Mouse (Mus musculus) embryonic facial prominence, embryonic 15.5 days (tissue): ENCODE results near the gene Ccl9. TPM values are rescaled to one million over a fixed set of nuclear protein-coding genes. Genes with fewer than 3 reads are reported as not detected.

Experiments
- ATAC-seq: fragments of 200-750 bp; cut with Nextera tagmentation; 2 replicates; pipeline ENCODE4 v1.8.0; 2017; ENCODE audit warnings: low read depth, moderate TSS enrichment; ENCODE audit not compliant: insufficient number of reproducible peaks, low FRiP score, low TSS enrichment
- H3K27ac ChIP-seq: fragments of 300-500 bp; sonication (generic); replicated peaks from 2 replicates; pipeline ENCODE4 v1.5.1; 2015; ENCODE audit warnings: mild to moderate bottlenecking, inconsistent platforms
- H3K27me3 ChIP-seq: fragments of 300-500 bp; sonication (generic); 2 replicates; pipeline ENCODE4 v1.6.1; 2015; ENCODE audit warnings: inconsistent platforms
- H3K36me3 ChIP-seq: fragments of 300-500 bp; sonication (generic); 2 replicates; pipeline ENCODE4 v1.6.1; 2015; ENCODE audit warnings: mild to moderate bottlenecking, inconsistent platforms
- H3K4me1 ChIP-seq: fragments of 300-500 bp; sonication (generic); 2 replicates; pipeline ENCODE4 v1.6.1; 2015; ENCODE audit warnings: inconsistent platforms
- H3K4me2 ChIP-seq: fragments of 300-500 bp; sonication (generic); replicated peaks from 2 replicates; pipeline ENCODE4 v1.6.1; 2015; ENCODE audit warnings: mild to moderate bottlenecking, inconsistent platforms
- H3K4me3 ChIP-seq: fragments of 300-500 bp; sonication (generic); replicated peaks from 2 replicates; pipeline ENCODE4 v1.5.1; 2015; ENCODE audit warnings: mild to moderate bottlenecking, inconsistent platforms
- H3K9ac ChIP-seq: fragments of 300-500 bp; sonication (generic); 2 replicates; pipeline ENCODE4 v1.6.1; 2015; ENCODE audit warnings: inconsistent platforms
- H3K9me3 ChIP-seq: fragments of 300-500 bp; sonication (generic); replicated peaks from 2 replicates; pipeline ENCODE4 v1.6.1; 2016; ENCODE audit warnings: inconsistent platforms
- WGBS: fragments of 180-500 bp; shearing (Covaris S2); methylation state at CpG from one replicate; pipeline ENCODE4 v1.1.7; 2015; 5-methylcytosine and 5-hydroxymethylcytosine counted together
- polyA plus RNA-seq: library from polyadenylated mRNA; unstranded; fragments of >200 nt; fragmentation: Nextera tagmentation; extraction: Ambion mirVana; gene quantifications from 2 replicates; pipeline ENCODE4 v1.2.1, GENCODE M21; 2015

Gene Ccl9
- 7.6 and 8.5 TPM in 2 replicates for polyA plus RNA-seq

DNA sequence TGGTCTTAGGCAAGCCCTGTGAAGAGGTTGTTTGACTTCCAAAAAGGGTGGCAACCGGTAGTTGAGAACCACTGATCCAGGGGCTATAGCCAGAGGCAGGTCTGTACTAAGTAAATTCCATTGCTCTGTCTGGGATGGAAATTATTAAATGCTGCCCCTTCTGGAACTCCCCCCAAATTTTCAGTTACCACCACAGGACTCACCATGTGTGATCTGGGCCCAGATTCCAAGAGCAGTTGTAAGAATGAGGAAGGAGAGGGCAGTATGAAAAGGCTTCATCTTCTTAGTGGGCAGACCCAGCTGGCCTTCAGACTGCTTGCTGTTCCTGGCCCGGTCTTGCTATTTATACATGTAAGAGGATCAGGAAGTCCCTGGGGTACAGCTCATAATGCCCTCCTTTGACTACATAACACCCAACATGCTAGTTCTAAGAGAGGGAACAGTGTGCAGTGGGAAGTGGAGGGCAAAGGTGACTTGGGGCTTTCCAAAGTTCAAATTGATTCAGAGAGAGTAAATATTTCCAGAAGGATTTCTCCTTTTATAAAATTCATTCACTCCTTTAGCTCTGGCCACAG, at the start of gene Ccl9:
Gene Ccl9 (minus strand): TSS at position 451 of the 575 bp plus-strand sequence.
- no peaks in the 10 kb centered on the region for H3K27me3 ChIP-seq
- H3K4me3 ChIP-seq: no peak within 1 kb of the TSS
- H3K27ac ChIP-seq: no peak within 1 kb of the TSS
- ATAC-seq: no peak
- no peaks in the 10 kb centered on the region for H3K36me3 ChIP-seq
- WGBS: 31% methylated on average over 2 of the region's 2 CpGs
- no peak within 1 kb of the TSS for H3K9ac ChIP-seq
- H3K4me1 ChIP-seq: no peaks in the 10 kb centered on the region
- no peaks in the 10 kb centered on the region for H3K9me3 ChIP-seq
- no peak within 1 kb of the TSS for H3K4me2 ChIP-seq

GRCm38 (mm10) chr11:83623586-83623985, 45.1 kb upstream of the Ccl9 start:
- no peak overlapping the region for H3K27ac ChIP-seq
- no peak for ATAC-seq

GRCm38 (mm10) chr11:83619037-83619436, 40.6 kb upstream of the Ccl9 start:
- 95% methylated on average over 1 of the region's 1 CpGs for WGBS
- Histone ChIP-seq H3K36me3 (no peaks in the 10 kb centered on the region), H3K4me1 (no peaks in the 10 kb centered on the region), H3K9me3 (no peaks in the 10 kb centered on the region), H3K27me3 (no peaks in the 10 kb centered on the region), H3K4me2 (no peak overlapping the region), H3K4me3 (no peak overlapping the region), H3K27ac (no peak overlapping the region), H3K9ac (no peak overlapping the region)
- ATAC-seq: no peak

More at GRCm38 (mm10) chr11:83623586-83623985, 45.1 kb upstream of the Ccl9 start:
- H3K36me3 ChIP-seq: no peaks in the 10 kb centered on the region
- H3K4me2 ChIP-seq: no peak overlapping the region
- no peak overlapping the region for H3K4me3 ChIP-seq
- no peaks in the 10 kb centered on the region for H3K27me3 ChIP-seq
- WGBS: 81% methylated on average over 3 of the region's 3 CpGs
- no peaks in the 10 kb centered on the region for H3K4me1 ChIP-seq
- H3K9ac ChIP-seq: no peak overlapping the region
- no peaks in the 10 kb centered on the region for H3K9me3 ChIP-seq

DNA sequence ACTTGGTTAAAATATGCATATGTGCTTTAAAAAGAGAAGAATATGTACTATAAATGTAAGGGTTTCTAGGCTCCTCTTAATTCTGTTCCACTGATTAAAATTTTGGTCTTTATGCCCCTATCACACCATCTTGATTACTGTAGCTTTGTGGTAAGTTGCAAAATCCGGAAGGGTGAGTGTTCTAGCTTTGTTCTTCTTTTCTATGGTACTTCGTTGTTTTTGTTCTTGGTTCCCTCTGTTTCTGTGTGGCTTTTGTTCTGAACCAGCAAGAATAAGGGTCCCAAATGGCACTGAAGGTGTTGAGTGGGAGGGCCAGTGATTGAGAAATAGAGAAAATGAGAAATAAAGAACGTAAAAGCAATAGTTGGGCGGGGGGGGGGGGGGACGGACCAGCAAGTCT, 39.8 kb upstream of the Ccl9 start:
- Histone ChIP-seq H3K4me1 (no peaks in the 10 kb centered on the region), H3K4me2 (no peak overlapping the region), H3K9ac (no peak overlapping the region), H3K36me3 (no peaks in the 10 kb centered on the region), H3K4me3 (no peak overlapping the region), H3K27me3 (no peaks in the 10 kb centered on the region), H3K27ac (no peak overlapping the region), H3K9me3 (no peaks in the 10 kb centered on the region)
- 63% methylated on average over 5 of the region's 5 CpGs for WGBS
- no peak for ATAC-seq

GRCm38 (mm10) chr11:83616586-83616985, 38.1 kb upstream of the Ccl9 start:
- Histone ChIP-seq H3K4me1 (no peaks in the 10 kb centered on the region), H3K36me3 (no peaks in the 10 kb centered on the region), H3K27ac (no peak overlapping the region), H3K9ac (no peak overlapping the region), H3K9me3 (no peaks in the 10 kb centered on the region), H3K4me3 (no peak overlapping the region), H3K27me3 (no peaks in the 10 kb centered on the region), H3K4me2 (no peak overlapping the region)
- no peak for ATAC-seq
- 85% methylated on average over 1 of the region's 1 CpGs for WGBS

DNA sequence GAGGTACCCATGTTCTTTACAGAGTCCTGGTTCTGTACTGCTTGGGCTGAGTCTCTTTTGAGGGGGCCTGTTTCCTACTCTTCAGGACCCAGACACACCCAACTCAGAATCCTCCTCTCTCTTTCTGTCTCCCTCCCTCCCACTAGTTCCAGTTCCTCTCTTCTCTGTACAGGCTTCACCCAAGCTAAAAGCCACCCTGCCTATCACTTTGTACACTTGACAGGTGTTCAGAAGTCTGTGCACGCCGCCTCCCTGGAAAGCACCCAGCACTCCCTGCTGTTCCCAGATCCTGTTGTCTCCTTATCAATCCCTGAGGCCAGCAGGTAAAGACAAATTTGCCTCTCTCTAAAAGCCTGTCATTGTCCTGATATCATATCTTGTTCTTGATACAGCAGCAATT, 32.5 kb upstream of the Ccl9 start:
- no peak overlapping the region for H3K4me3 ChIP-seq
- H3K4me1 ChIP-seq: no peaks in the 10 kb centered on the region
- no peak overlapping the region for H3K4me2 ChIP-seq
- H3K36me3 ChIP-seq: no peaks in the 10 kb centered on the region
- no peak for ATAC-seq
- 64% methylated on average over 2 of the region's 2 CpGs for WGBS
- no peak overlapping the region for H3K27ac ChIP-seq
- H3K27me3 ChIP-seq: no peaks in the 10 kb centered on the region
- no peaks in the 10 kb centered on the region for H3K9me3 ChIP-seq
- H3K9ac ChIP-seq: no peak overlapping the region

DNA sequence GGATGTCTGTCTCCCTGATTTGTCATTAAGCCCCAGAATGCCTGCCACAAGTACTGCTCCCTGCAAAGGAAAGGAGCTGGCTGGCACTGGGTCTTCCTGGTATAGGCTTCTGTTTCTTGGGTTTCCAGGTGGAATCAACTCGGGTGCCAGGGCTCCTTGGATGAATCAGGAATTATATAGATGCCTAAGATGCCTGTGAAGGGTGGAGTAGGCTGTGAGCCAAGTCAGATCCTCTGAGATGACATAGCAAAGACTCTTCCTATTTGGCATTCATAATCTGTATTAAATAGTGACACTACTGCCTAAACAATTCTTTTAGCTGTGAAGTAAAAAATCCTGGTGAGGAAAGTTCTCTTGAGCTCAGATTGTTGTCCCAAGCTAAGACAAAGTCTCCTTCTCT, 28.0 kb upstream of the Ccl9 start:
- ATAC-seq: no peak
- H3K9ac ChIP-seq: no peak overlapping the region
- H3K27ac ChIP-seq: no peak overlapping the region
- no peaks in the 10 kb centered on the region for H3K27me3 ChIP-seq
- H3K4me1 ChIP-seq: no peaks in the 10 kb centered on the region
- no peaks in the 10 kb centered on the region for H3K36me3 ChIP-seq
- no peak overlapping the region for H3K4me2 ChIP-seq
- 52% methylated on average over 1 of the region's 1 CpGs for WGBS
- H3K4me3 ChIP-seq: no peak overlapping the region
- H3K9me3 ChIP-seq: no peaks in the 10 kb centered on the region

GRCm38 (mm10) chr11:83605535-83605934, 27.1 kb upstream of the Ccl9 start:
- H3K36me3 ChIP-seq: no peaks in the 10 kb centered on the region
- H3K4me2 ChIP-seq: no peak overlapping the region
- no peak overlapping the region for H3K27ac ChIP-seq
- no peak for ATAC-seq
- no peaks in the 10 kb centered on the region for H3K4me1 ChIP-seq
- H3K9me3 ChIP-seq: no peaks in the 10 kb centered on the region
- H3K9ac ChIP-seq: no peak overlapping the region
- WGBS: 89% methylated on average over 3 of the region's 3 CpGs
- no peak overlapping the region for H3K4me3 ChIP-seq
- H3K27me3 ChIP-seq: no peaks in the 10 kb centered on the region

GRCm38 (mm10) chr11:83604698-83605097, 26.3 kb upstream of the Ccl9 start:
- WGBS: 86% methylated on average over 4 of the region's 4 CpGs
- no peak for ATAC-seq

DNA sequence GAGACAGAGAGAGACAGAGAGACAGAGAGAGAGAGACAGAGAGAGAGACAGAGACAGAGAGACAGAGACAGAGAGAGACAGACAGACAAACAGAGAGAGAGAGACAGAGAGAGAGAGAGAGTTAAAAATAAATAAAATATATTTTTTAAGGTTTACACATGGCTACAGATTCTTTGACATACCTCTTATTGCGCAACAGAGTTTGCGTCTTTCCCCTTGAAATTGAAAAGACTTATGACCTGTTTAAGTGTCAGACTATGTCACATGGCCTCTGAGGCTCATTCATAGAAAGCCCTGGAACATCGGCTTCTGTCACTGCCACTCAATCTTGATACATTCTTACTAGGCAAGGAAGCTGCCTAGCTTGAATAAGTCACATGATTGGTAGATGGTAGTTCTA, 25.0 kb upstream of the Ccl9 start:
- no peak overlapping the region for H3K9ac ChIP-seq
- H3K4me1 ChIP-seq: no peaks in the 10 kb centered on the region
- H3K4me3 ChIP-seq: no peak overlapping the region
- ATAC-seq: no peak
- H3K27ac ChIP-seq: no peak overlapping the region
- H3K36me3 ChIP-seq: no peaks in the 10 kb centered on the region
- H3K27me3 ChIP-seq: no peaks in the 10 kb centered on the region
- no peaks in the 10 kb centered on the region for H3K9me3 ChIP-seq
- H3K4me2 ChIP-seq: no peak overlapping the region
- 82% methylated on average over 3 of the region's 3 CpGs for WGBS

More at GRCm38 (mm10) chr11:83604698-83605097, 26.3 kb upstream of the Ccl9 start:
- H3K9ac ChIP-seq: no peak overlapping the region
- no peak overlapping the region for H3K4me3 ChIP-seq
- no peaks in the 10 kb centered on the region for H3K9me3 ChIP-seq
- no peaks in the 10 kb centered on the region for H3K36me3 ChIP-seq
- H3K4me1 ChIP-seq: no peaks in the 10 kb centered on the region
- no peak overlapping the region for H3K27ac ChIP-seq
- no peaks in the 10 kb centered on the region for H3K27me3 ChIP-seq
- no peak overlapping the region for H3K4me2 ChIP-seq

DNA sequence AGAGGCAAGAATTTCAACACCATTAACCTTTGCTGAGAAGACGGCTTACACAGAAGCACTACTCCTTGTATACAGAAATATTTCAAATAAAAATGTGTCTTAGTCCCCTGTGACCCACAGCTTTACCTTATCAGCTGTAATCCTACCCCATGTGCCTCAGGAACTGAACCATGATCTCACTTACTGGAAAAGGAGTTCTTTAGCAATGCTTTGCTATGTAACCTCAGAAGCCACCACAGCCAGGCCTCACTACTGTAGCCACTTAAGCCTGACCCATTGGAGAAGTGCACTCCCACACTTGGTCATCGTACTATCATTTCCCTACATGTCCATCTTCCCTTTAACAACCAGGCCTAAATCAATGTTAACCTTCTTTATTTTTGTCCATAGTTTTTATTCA, 22.1 kb upstream of the Ccl9 start:
- no peaks in the 10 kb centered on the region for H3K27me3 ChIP-seq
- no peak overlapping the region for H3K4me3 ChIP-seq
- H3K9ac ChIP-seq: no peak overlapping the region
- H3K4me1 ChIP-seq: no peaks in the 10 kb centered on the region
- H3K4me2 ChIP-seq: no peak overlapping the region
- no peaks in the 10 kb centered on the region for H3K36me3 ChIP-seq
- no peaks in the 10 kb centered on the region for H3K9me3 ChIP-seq
- WGBS: 86% methylated on average over 2 of the region's 2 CpGs
- H3K27ac ChIP-seq: no peak overlapping the region
- no peak for ATAC-seq

DNA sequence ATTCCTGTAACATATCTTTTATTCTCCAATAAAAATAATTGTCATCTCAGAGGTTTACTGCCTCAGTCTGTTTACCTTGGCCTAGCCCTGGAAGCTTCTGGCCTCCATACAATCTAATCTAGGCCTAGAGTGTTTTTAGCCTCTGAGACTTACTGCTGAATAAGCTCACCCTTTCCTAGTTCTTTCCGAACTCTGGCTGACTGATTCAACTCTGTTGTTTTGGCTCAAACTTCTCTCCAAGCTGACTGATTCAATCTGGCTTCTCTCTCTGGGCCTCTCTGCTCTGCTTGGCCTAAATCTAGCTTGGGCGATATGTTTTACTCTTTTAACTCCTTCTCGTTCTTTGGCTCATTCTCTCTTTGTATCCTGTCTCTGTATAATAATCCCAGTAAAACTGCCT, 20.6 kb upstream of the Ccl9 start:
- H3K4me2 ChIP-seq: no peak overlapping the region
- no peaks in the 10 kb centered on the region for H3K36me3 ChIP-seq
- H3K27me3 ChIP-seq: no peaks in the 10 kb centered on the region
- no peak for ATAC-seq
- H3K4me3 ChIP-seq: no peak overlapping the region
- no peak overlapping the region for H3K9ac ChIP-seq
- 87% methylated on average over 3 of the region's 3 CpGs for WGBS
- H3K27ac ChIP-seq: no peak overlapping the region
- H3K4me1 ChIP-seq: no peaks in the 10 kb centered on the region
- no peaks in the 10 kb centered on the region for H3K9me3 ChIP-seq
